Mouse (Mus musculus) layer of hippocampus, adult 8-10 months (tissue): ENCODE measurements at regions not wholly inside any gene's neighbourhood (a gene's known extent, or its start where the extent isn't known, plus 50 kb on each side); places are given as distances from the start of the nearest gene placed in this dataset.

Source experiments
- DNase-seq, 2 experiments: peaks; one replicate each; pipeline ENCODE4 v3.0.0; 2022; ENCODE audit warnings: low spot score in 2 of 2

- no peak for DNase-seq
These were observed 113.7 kb upstream of the Lsm14a start for GRCm38 (mm10) chr7:34506816-34507215.

DNA sequence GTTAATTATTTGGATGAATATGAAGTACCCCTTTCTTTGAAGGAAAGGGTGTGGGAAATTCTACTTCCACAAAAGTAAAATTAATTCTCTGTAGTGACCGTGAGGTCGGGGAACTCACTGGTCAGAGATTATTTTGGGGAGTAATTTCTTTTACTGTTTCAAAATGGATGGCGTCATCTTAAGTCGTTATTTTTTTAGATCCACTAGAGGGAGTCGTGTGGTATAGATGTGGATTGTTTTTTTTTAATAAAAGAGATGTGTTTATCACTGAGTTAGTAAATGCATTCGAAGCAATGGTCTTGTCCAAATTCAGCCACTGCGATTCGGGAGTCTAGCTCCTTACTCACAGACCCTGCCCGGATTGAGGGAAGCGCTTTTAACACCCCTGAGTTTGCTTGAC lies 100.8 kb upstream of the Lsm14a start:
- DNase-seq: no peak

GRCm38 (mm10) chr7:34484908-34485598 lies 91.9 kb upstream of the Lsm14a start:
- no peak for DNase-seq

DNA sequence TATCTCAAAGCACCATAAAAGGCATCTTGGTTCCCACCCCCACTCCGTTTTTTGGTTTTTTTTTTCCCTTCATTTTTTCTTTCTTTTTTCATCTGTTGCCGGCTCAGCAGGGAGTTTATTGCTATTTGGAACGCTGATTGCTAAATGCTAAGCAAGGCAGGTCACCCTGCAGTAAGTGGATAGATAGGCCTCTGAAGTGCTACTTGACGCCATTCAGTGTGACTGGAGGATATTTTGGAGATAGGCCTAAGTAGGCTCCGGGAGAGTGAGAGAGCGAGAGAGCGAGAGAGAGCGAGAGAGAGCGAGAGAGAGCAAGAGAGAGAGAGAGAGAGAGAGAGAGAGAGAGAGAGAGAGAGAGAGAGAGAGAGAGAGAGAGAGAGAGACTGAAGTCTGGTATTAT lies 90.3 kb upstream of the Lsm14a start:
- DNase-seq: no peak

DNA sequence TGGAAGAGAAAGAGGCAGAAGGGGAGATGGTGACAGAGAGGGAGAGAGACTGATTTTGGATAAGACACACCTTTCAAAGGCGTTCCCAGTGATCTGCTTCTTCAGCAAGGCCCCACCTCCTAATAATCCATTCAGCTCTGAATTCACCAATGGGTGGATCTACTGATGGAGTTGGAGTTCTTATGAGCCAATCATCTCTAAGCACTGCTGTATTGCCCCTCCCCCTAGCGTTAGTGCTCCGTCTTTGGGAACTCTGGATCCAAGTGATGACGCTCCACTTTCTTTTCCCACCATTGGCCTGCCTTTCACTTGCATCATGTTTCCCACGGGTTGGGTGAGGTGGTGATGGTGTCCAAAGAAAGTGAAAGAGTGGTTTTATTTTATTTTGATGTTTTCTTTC lies 87.7 kb upstream of the Lsm14a start:
- DNase-seq: no peak

DNA sequence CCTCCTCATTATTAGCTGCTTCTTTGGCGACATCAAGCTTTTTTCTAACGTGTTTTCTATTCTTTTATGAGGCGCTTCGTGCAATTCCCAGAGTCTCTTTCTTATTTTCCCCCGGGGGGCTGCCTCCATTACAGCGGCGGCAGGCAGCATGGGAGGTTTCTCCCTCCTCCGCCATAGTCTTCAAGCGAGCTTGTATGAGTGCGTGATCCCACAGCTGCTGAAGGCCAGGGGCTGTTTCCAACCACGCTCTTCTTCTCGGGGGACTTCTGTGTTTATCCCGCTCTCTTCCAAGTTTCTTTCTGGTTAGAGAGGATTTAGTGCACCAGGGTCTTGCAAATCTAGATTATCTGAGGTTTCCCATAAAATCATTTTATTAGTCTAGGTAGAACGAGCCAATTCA lies 77.9 kb upstream of the Lsm14a start:
- DNase-seq: no peak

- peak in 1 of 2 experiments; percentile 6 for DNase-seq
These were observed 69.0 kb upstream of the Lsm14a start for GRCm38 (mm10) chr7:34462069-34462468.

- DNase-seq: no peak
These were observed 66.8 kb upstream of the Lsm14a start for GRCm38 (mm10) chr7:34459834-34460495.

DNA sequence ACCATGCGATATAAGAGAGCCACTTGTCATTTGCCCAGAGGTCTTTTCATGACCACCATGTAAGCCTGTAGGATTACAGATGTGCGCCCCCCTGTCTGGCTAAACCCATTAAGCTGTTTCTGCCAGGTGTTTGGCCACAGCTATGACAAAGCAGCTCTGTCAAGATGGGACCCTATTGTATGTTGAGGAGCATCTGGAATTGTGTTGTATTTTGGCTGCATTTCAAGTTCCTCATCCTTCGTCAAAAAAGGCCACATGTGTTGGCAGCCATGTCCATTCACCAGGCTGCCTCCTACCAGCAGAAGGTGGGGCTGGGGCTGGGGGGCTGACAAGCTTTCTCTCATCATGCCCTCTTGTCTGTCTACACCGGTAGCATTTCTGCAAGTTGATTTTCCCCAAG lies 65.7 kb upstream of the Lsm14a start:
- no peak for DNase-seq

GRCm38 (mm10) chr7:34448364-34448763 lies 55.2 kb upstream of the Lsm14a start:
- no peak for DNase-seq

GRCm38 (mm10) chr7:34444263-34444662 lies 51.1 kb upstream of the Lsm14a start:
- no peak for DNase-seq
